Mouse (Mus musculus) midbrain, embryonic 16.5 days (tissue): Measurements from ENCODE around the gene Astl. TPM values are rescaled to one million over a fixed set of nuclear protein-coding genes. Genes with fewer than 3 reads are reported as not detected.

Experiments
- ATAC-seq: fragments of 200-750 bp; cut with Nextera tagmentation; 2 replicates; pipeline ENCODE4 v1.8.0; 2017; ENCODE audit warnings: moderate TSS enrichment
- H3K27ac ChIP-seq: fragments of 300-500 bp; sonication (generic); 2 replicates; pipeline ENCODE4 v1.5.1; 2014; ENCODE audit warnings: mild to moderate bottlenecking, low read length, mixed read lengths
- H3K27me3 ChIP-seq: fragments of 300-500 bp; sonication (generic); 2 replicates; pipeline ENCODE4 v1.6.1; 2014; ENCODE audit warnings: low read depth, low read length, mixed read lengths; ENCODE audit not compliant: control insufficient read depth, insufficient read depth
- H3K36me3 ChIP-seq: fragments of 300-500 bp; sonication (generic); 2 replicates; pipeline ENCODE4 v1.6.1; 2014; ENCODE audit warnings: mild to moderate bottlenecking, low read length, moderate library complexity, mixed read lengths; ENCODE audit not compliant: control insufficient read depth, insufficient read depth
- H3K4me1 ChIP-seq: fragments of 300-500 bp; sonication (generic); 2 replicates; pipeline ENCODE4 v1.6.1; 2014; ENCODE audit warnings: mild to moderate bottlenecking, low read length, mixed read lengths; ENCODE audit not compliant: control insufficient read depth, insufficient read depth
- H3K4me2 ChIP-seq: fragments of 300-500 bp; sonication (generic); 2 replicates; pipeline ENCODE4 v1.6.1; 2014; ENCODE audit warnings: mild to moderate bottlenecking, low read length, mixed read lengths
- H3K4me3 ChIP-seq: fragments of 300-500 bp; sonication (generic); 2 replicates; pipeline ENCODE4 v1.5.1; 2014; ENCODE audit warnings: low read depth, mild to moderate bottlenecking, low read length, moderate library complexity, mixed read lengths
- H3K9ac ChIP-seq: fragments of 300-500 bp; sonication (generic); 2 replicates; pipeline ENCODE4 v1.6.1; 2014; ENCODE audit warnings: low read depth, low read length, mixed read lengths
- H3K9me3 ChIP-seq: fragments of 300-500 bp; sonication (generic); replicated peaks from 2 replicates; pipeline ENCODE4 v1.6.1; 2014; ENCODE audit warnings: mild to moderate bottlenecking, low read length, mixed read lengths; ENCODE audit not compliant: control insufficient read depth, poor library complexity, severe bottlenecking
- WGBS: fragments of 180-500 bp; shearing (Covaris S2); extraction: QIAGEN DNeasy Blood & Tissue Kit; methylation state at CpG from one replicate; pipeline ENCODE4 v1.1.7; 2014; 5-methylcytosine and 5-hydroxymethylcytosine counted together
- polyA plus RNA-seq: library from polyadenylated mRNA; unstranded; fragments of >200 nt; fragmentation: Nextera tagmentation; extraction: Ambion mirVana; gene quantifications from 2 replicates; pipeline ENCODE4 v1.2.1, GENCODE M21; 2015

The Astl gene
- polyA plus RNA-seq, 1 experiment from 2014 or later: not detected

- ATAC-seq: no peak
- Histone ChIP-seq H3K27ac (no peak overlapping the region), H3K4me3 (no peak overlapping the region), H3K9me3 (no peaks in the 10 kb centered on the region), H3K27me3 (no peaks in the 10 kb centered on the region), H3K4me2 (no peak overlapping the region), H3K9ac (no peak overlapping the region), H3K4me1 (no peaks in the 10 kb centered on the region), H3K36me3 (no peaks in the 10 kb centered on the region)
- 79% methylated on average over 5 of the region's 5 CpGs for WGBS
Measured at GRCm38 (mm10) chr2:127316431-127316830, 22.0 kb upstream of the Astl start.

- Histone ChIP-seq H3K4me1 (no peaks in the 10 kb centered on the region), H3K4me3 (no peak overlapping the region), H3K27ac (no peak overlapping the region), H3K4me2 (no peak overlapping the region), H3K9ac (no peak overlapping the region), H3K36me3 (no peaks in the 10 kb centered on the region), H3K9me3 (no peaks in the 10 kb centered on the region), H3K27me3 (no peaks in the 10 kb centered on the region)
- ATAC-seq: no peak
- WGBS: 90% methylated on average over 4 of the region's 4 CpGs
Measured at GRCm38 (mm10) chr2:127318136-127318535, 20.3 kb upstream of the Astl start.

- Histone ChIP-seq H3K9ac (no peak overlapping the region), H3K27me3 (no peaks in the 10 kb centered on the region), H3K4me3 (no peak overlapping the region), H3K4me1 (no peaks in the 10 kb centered on the region), H3K4me2 (no peak overlapping the region), H3K36me3 (no peaks in the 10 kb centered on the region), H3K27ac (no peak overlapping the region), H3K9me3 (no peaks in the 10 kb centered on the region)
- 80% methylated on average over 4 of the region's 4 CpGs for whole genome bisulfite sequencing
- ATAC-seq: no peak
Measured at GRCm38 (mm10) chr2:127319071-127319470, 19.4 kb upstream of the Astl start.

GRCm38 (mm10) chr2:127322671-127323285, 15.7 kb upstream of the Astl start:
- no peaks in the 10 kb centered on the region for H3K4me1 ChIP-seq
- ATAC-seq: no peak
- no peaks in the 10 kb centered on the region for H3K36me3 ChIP-seq
- H3K9me3 ChIP-seq: no peaks in the 10 kb centered on the region
- no peak overlapping the region for H3K4me2 ChIP-seq
- no peak overlapping the region for H3K4me3 ChIP-seq
- H3K9ac ChIP-seq: no peak overlapping the region
- H3K27ac ChIP-seq: no peak overlapping the region
- 76% methylated on average over 6 of the region's 6 CpGs for WGBS
- H3K27me3 ChIP-seq: no peaks in the 10 kb centered on the region

- ATAC-seq: no peak
- Histone ChIP-seq H3K4me2 (no peak overlapping the region), H3K4me1 (no peaks in the 10 kb centered on the region), H3K27me3 (no peaks in the 10 kb centered on the region), H3K4me3 (no peak overlapping the region), H3K27ac (no peak overlapping the region), H3K36me3 (no peaks in the 10 kb centered on the region), H3K9me3 (no peaks in the 10 kb centered on the region), H3K9ac (no peak overlapping the region)
- 76% methylated on average over 1 of the region's 1 CpGs for WGBS
Measured at GRCm38 (mm10) chr2:127323667-127324066, 14.8 kb upstream of the Astl start.

GRCm38 (mm10) chr2:127324456-127324855, 14.0 kb upstream of the Astl start:
- no peaks in the 10 kb centered on the region for H3K36me3 ChIP-seq
- H3K9ac ChIP-seq: no peak overlapping the region
- no peak overlapping the region for H3K4me3 ChIP-seq
- no peaks in the 10 kb centered on the region for H3K9me3 ChIP-seq
- 82% methylated on average over 7 of the region's 7 CpGs for WGBS
- H3K27ac ChIP-seq: no peak overlapping the region
- ATAC-seq: no peak
- no peaks in the 10 kb centered on the region for H3K27me3 ChIP-seq
- H3K4me1 ChIP-seq: no peaks in the 10 kb centered on the region
- H3K4me2 ChIP-seq: no peak overlapping the region

GRCm38 (mm10) chr2:127328090-127328851, 10.2 kb upstream of the Astl start:
- Histone ChIP-seq H3K9me3 (no peaks in the 10 kb centered on the region), H3K4me1 (no peaks in the 10 kb centered on the region), H3K4me2 (no peak overlapping the region), H3K27me3 (no peaks in the 10 kb centered on the region), H3K27ac (no peak overlapping the region), H3K36me3 (no peaks in the 10 kb centered on the region), H3K9ac (no peak overlapping the region), H3K4me3 (no peak overlapping the region)
- ATAC-seq: no peak
- 69% methylated on average over 12 of the region's 12 CpGs for WGBS

GRCm38 (mm10) chr2:127332807-127333570, 5.5 kb upstream of the Astl start:
- Histone ChIP-seq H3K9ac (no peak overlapping the region), H3K36me3 (no peaks in the 10 kb centered on the region), H3K4me1 (peaks cover 6% of the 10 kb centered on the region; the same call in 1 of the 2 replicates), H3K9me3 (no peaks in the 10 kb centered on the region), H3K4me2 (no peak overlapping the region), H3K27me3 (peaks cover 16% of the 10 kb centered on the region), H3K27ac (no peak overlapping the region), H3K4me3 (no peak overlapping the region)
- WGBS: 78% methylated on average over 14 of the region's 14 CpGs
- no peak for ATAC-seq
